In genomic region chr15:25957651-25958050, GRCm38 (mm10) we compare ENCODE assay signal across 22 mouse cellular contexts. TPM values are rescaled to one million over a fixed set of nuclear protein-coding genes. Genes with fewer than 3 reads are reported as not detected.
DNase-seq lines count a peak whose midpoint lies in the region; ATAC-seq and TF ChIP-seq lines count a peak whose summit lies in the region.
"Had no signal": no experiment of that assay in that cellular context is flagged by ENCODE, and none has a peak within 500 bp of the region (broad histone marks: within the 10 kb centered on the region; RNA-seq: fewer than 3 reads in every experiment).

No protein-coding gene starts in this region.

- DNase-seq in adrenal gland, adult (ENCODE audit: inconsistent age in 2 of 2, low spot score in 1 of 2): peak; percentile 41 to 68
- DNase-seq in adrenal gland, postnatal 14 days: no peak
- DNase-seq in heart, embryonic 10.5 days (ENCODE audit: low spot score): no peak
- DNase-seq in heart, postnatal 10 days: no peak
- no peak for DNase-seq in neural tube, embryonic 10.5 days (ENCODE audit: extremely low spot score, low spot score)
- DNase-seq: adrenal gland, postnatal 25 days; cerebellum, adult 11 months; cerebellum, postnatal 10 days; kidney, adult 8-10 months; lung, adult 18-20 months; lung, postnatal 14 days; right cerebral cortex, postnatal 14 days; thymus, postnatal 36 days had no signal

- WGBS in heart, embryonic 10.5 days: 78% methylated on average over 10 of the region's 10 CpGs
- 60% methylated on average over 10 of the region's 10 CpGs for WGBS in intestine, postnatal 0 days
- 65% methylated on average over 10 of the region's 10 CpGs for WGBS in intestine, embryonic 16.5 days
- WGBS in neural tube, embryonic 13.5 days: 76% methylated on average over 10 of the region's 10 CpGs

- no peaks in the 10 kb centered on the region for H3K27me3 ChIP-seq in heart, embryonic 10.5 days (ENCODE audit: insufficient read depth, poor library complexity, severe bottlenecking)
- no peaks in the 10 kb centered on the region for H3K27me3 ChIP-seq in intestine, postnatal 0 days (replicated peaks; ENCODE audit: control insufficient read depth, insufficient read depth, low read length)
- H3K27me3 ChIP-seq in intestine, embryonic 16.5 days (replicated peaks; ENCODE audit: control insufficient read depth, insufficient read depth, low read length): no peaks in the 10 kb centered on the region
- H3K27me3 ChIP-seq in neural tube, embryonic 13.5 days: no peaks in the 10 kb centered on the region
- H3K27me3 ChIP-seq: embryonic facial prominence, embryonic 15.5 days; heart, embryonic 15.5 days; midbrain, embryonic 13.5 days had no signal

- H3K4me1 ChIP-seq in heart, embryonic 10.5 days: peaks cover 8% of the 10 kb centered on the region; the same call in 1 of the 2 replicates
- no peaks in the 10 kb centered on the region for H3K4me1 ChIP-seq in intestine, postnatal 0 days (replicated peaks; ENCODE audit: control insufficient read depth, insufficient read depth, low read length)
- H3K4me1 ChIP-seq in intestine, embryonic 16.5 days (ENCODE audit: control insufficient read depth, insufficient read depth, low read length): no peaks in the 10 kb centered on the region
- H3K4me1 ChIP-seq in neural tube, embryonic 13.5 days (replicated peaks): peaks cover 18% of the 10 kb centered on the region; the same call in 1 of the 2 replicates
- H3K4me1 ChIP-seq: embryonic facial prominence, embryonic 15.5 days had no signal

- no peak for TF ChIP-seq CTCF in intestine, postnatal 0 days (IDR thresholded peaks at IDR 0.05; ENCODE audit: low read depth)

- H3K9ac ChIP-seq in intestine, postnatal 0 days (ENCODE audit: low read depth, low read length): no peak overlapping the region
- H3K9ac ChIP-seq in intestine, embryonic 16.5 days (ENCODE audit: low read depth, low read length): no peak overlapping the region
- no peak overlapping the region for H3K9ac ChIP-seq in neural tube, embryonic 13.5 days
- H3K9ac ChIP-seq: embryonic facial prominence, embryonic 15.5 days; heart, embryonic 15.5 days; midbrain, embryonic 13.5 days had no signal

- H3K27ac ChIP-seq in heart, embryonic 10.5 days: peak overlapping the region; percentile 47
- no peak overlapping the region for H3K27ac ChIP-seq in intestine, postnatal 0 days (ENCODE audit: low read depth, low read length)
- H3K27ac ChIP-seq in intestine, embryonic 16.5 days (ENCODE audit: low read length): no peak overlapping the region; the same call in 1 of the 2 replicates
- H3K27ac ChIP-seq in neural tube, embryonic 13.5 days (replicated peaks): peak overlapping the region; percentile 23; the same call in 1 of the 2 replicates
- H3K27ac ChIP-seq: embryonic facial prominence, embryonic 15.5 days; forebrain, embryonic 10.5 days; heart, embryonic 15.5 days; midbrain, embryonic 13.5 days had no signal

- intact Hi-C loops in heart, postnatal 10 days (cut with DNase I): loop anchor here (2.0 to 5.0 kb wide), 4 partner anchors 57 to 530 kb away; no protein-coding TSS in a partner anchor

- H3K9me3 ChIP-seq in heart, embryonic 10.5 days: no peaks in the 10 kb centered on the region
- H3K9me3 ChIP-seq in intestine, postnatal 0 days (ENCODE audit: control insufficient read depth): no peaks in the 10 kb centered on the region
- H3K9me3 ChIP-seq in intestine, embryonic 16.5 days (ENCODE audit: control insufficient read depth, low read length): no peaks in the 10 kb centered on the region
- H3K9me3 ChIP-seq in neural tube, embryonic 13.5 days: no peaks in the 10 kb centered on the region
- H3K9me3 ChIP-seq: embryonic facial prominence, embryonic 15.5 days; forebrain, embryonic 10.5 days; heart, embryonic 15.5 days; midbrain, embryonic 13.5 days had no signal

- H3K4me2 ChIP-seq in intestine, postnatal 0 days (replicated peaks; ENCODE audit: low read depth): no peak overlapping the region
- H3K4me2 ChIP-seq in intestine, embryonic 16.5 days (ENCODE audit: low read depth, low read length): no peak overlapping the region
- no peak overlapping the region for H3K4me2 ChIP-seq in neural tube, embryonic 13.5 days
- H3K4me2 ChIP-seq: embryonic facial prominence, embryonic 15.5 days; heart, embryonic 15.5 days; liver, embryonic 11.5 days; midbrain, embryonic 13.5 days had no signal

- H3K4me3 ChIP-seq in heart, embryonic 10.5 days: no peak overlapping the region
- no peak overlapping the region for H3K4me3 ChIP-seq in intestine, postnatal 0 days (ENCODE audit: low read depth, low read length)
- H3K4me3 ChIP-seq in intestine, embryonic 16.5 days (ENCODE audit: low read length): no peak overlapping the region
- no peak overlapping the region for H3K4me3 ChIP-seq in neural tube, embryonic 13.5 days
- H3K4me3 ChIP-seq: embryonic facial prominence, embryonic 15.5 days; forebrain, embryonic 10.5 days; heart, embryonic 15.5 days; midbrain, embryonic 13.5 days had no signal

- H3K36me3 ChIP-seq in heart, embryonic 10.5 days: no peaks in the 10 kb centered on the region
- H3K36me3 ChIP-seq in intestine, postnatal 0 days (ENCODE audit: control insufficient read depth, insufficient read depth): no peaks in the 10 kb centered on the region
- H3K36me3 ChIP-seq in intestine, embryonic 16.5 days (ENCODE audit: control insufficient read depth, insufficient read depth, low read length): no peaks in the 10 kb centered on the region
- no peaks in the 10 kb centered on the region for H3K36me3 ChIP-seq in neural tube, embryonic 13.5 days
- H3K36me3 ChIP-seq: embryonic facial prominence, embryonic 15.5 days; forebrain, embryonic 10.5 days; heart, embryonic 15.5 days; midbrain, embryonic 13.5 days had no signal

- 0 out of 2 replicates have a peak, but pooled peaks have one; percentile 29 for ATAC-seq in intestine, postnatal 0 days
- ATAC-seq in intestine, embryonic 16.5 days: no peak
- no peak for ATAC-seq in neural tube, embryonic 13.5 days (ENCODE audit: low read depth)
- ATAC-seq: hindbrain, embryonic 16.5 days; midbrain, embryonic 13.5 days had no signal

RNA-seq across cellular contexts. Expression of gene Zfp622, which starts 26.5 kb away (rescaled TPM):
- total RNA-seq in adrenal gland, postnatal 14 days (2021): 33.2 and 35.1 TPM in 2 replicates
- 19.3 and 31.0 TPM in 2 replicates for polyA plus RNA-seq in heart, embryonic 10.5 days (2016; fragmentation: Nextera tagmentation; extraction: Ambion mirVana)
- 10 to 100 TPM; 22.1 to 26.8 TPM for total RNA-seq in heart, postnatal 10 days (2021)
- 23.3 and 24.4 TPM in 2 replicates for polyA plus RNA-seq in intestine, postnatal 0 days (2015; fragmentation: Nextera tagmentation; extraction: Ambion mirVana)
- 22.3 and 25.0 TPM in 2 replicates for polyA plus RNA-seq in intestine, embryonic 16.5 days (2015; fragmentation: Nextera tagmentation; extraction: Ambion mirVana)
- polyA plus RNA-seq in neural tube, embryonic 13.5 days (2015; fragmentation: Nextera tagmentation; extraction: Ambion mirVana): 36.9 and 38.7 TPM in 2 replicates

Comparison
In these comparisons a context has a peak if more than half of its experiments do, and no peak if none do; other contexts are left out.
1. DNase-seq: peak in adrenal gland, adult (2 of 2); none in adrenal gland, postnatal 14 days (single experiment), heart, embryonic 10.5 days (single experiment), heart, postnatal 10 days (0 of 2) and neural tube, embryonic 10.5 days (single experiment).
2. H3K27ac ChIP-seq: peak in heart, embryonic 10.5 days (single experiment) and neural tube, embryonic 13.5 days (single experiment); none in intestine, postnatal 0 days (single experiment) and intestine, embryonic 16.5 days (single experiment).